Mouse (Mus musculus) forebrain, postnatal 0 days (tissue): Measurements from ENCODE around the gene Gm6358. TPM values are rescaled to one million over a fixed set of nuclear protein-coding genes. Genes with fewer than 3 reads are reported as not detected.
"Not testable (repeated sequence)": the region's sequence is repeated elsewhere in the genome, so short reads cannot be mapped to it uniquely, and the experiment has no call there.

ENCODE experiments used
- ATAC-seq: fragments of 200-750 bp; cut with Nextera tagmentation; 2 replicates; pipeline ENCODE4 v1.8.0; 2017; ENCODE audit warnings: mild to moderate bottlenecking, moderate library complexity
- DNase-seq: peaks from one replicate; pipeline ENCODE4 v3.0.0-alpha.2; 2015
- H3K27ac ChIP-seq: fragments of 300-500 bp; sonication (generic); 2 replicates; pipeline ENCODE4 v1.5.1; 2014; ENCODE audit warnings: low read depth, mild to moderate bottlenecking, antibody characterized with exemption, low read length, moderate library complexity, mixed read lengths
- H3K27me3 ChIP-seq: fragments of 300-500 bp; sonication (generic); 2 replicates; pipeline ENCODE4 v1.6.1; 2014; ENCODE audit warnings: mild to moderate bottlenecking, low read length, mixed read lengths; ENCODE audit not compliant: insufficient read depth
- H3K36me3 ChIP-seq: fragments of 300-500 bp; sonication (generic); 2 replicates; pipeline ENCODE4 v1.6.1; 2014; ENCODE audit warnings: mild to moderate bottlenecking, moderate library complexity; ENCODE audit not compliant: insufficient read depth
- H3K4me1 ChIP-seq: fragments of 300-500 bp; sonication (generic); 2 replicates; pipeline ENCODE4 v1.6.1; 2014; ENCODE audit warnings: antibody characterized with exemption; ENCODE audit not compliant: insufficient read depth
- H3K4me2 ChIP-seq: fragments of 300-500 bp; sonication (generic); 2 replicates; pipeline ENCODE4 v1.6.1; 2014; ENCODE audit warnings: low read depth, mild to moderate bottlenecking, moderate library complexity
- H3K4me3 ChIP-seq: fragments of 300-500 bp; sonication (generic); 2 replicates; pipeline ENCODE4 v1.5.1; 2014; ENCODE audit warnings: low read depth, low read length, mixed read lengths
- H3K9ac ChIP-seq: fragments of 300-500 bp; sonication (generic); 2 replicates; pipeline ENCODE4 v1.6.1; 2014; ENCODE audit warnings: mild to moderate bottlenecking
- H3K9me3 ChIP-seq: fragments of 300-500 bp; sonication (generic); 2 replicates; pipeline ENCODE4 v1.6.1; 2016; ENCODE audit warnings: low read length
- CTCF ChIP-seq: sonication (generic); IDR thresholded peaks from 2 replicates; pipeline ENCODE4 v1.5.1; 2016; ENCODE audit warnings: antibody characterized with exemption, control low read depth, low read depth
- WGBS: fragments of 180-500 bp; shearing (Covaris S2); extraction: QIAGEN DNeasy Blood & Tissue Kit; methylation state at CpG from one replicate; pipeline ENCODE4 v1.1.7; 2014; 5-methylcytosine and 5-hydroxymethylcytosine counted together
- polyA plus RNA-seq: library from polyadenylated mRNA; unstranded; fragments of >200 nt; fragmentation: Nextera tagmentation; extraction: Ambion mirVana; gene quantifications from 2 replicates; pipeline ENCODE4 v1.2.1, GENCODE M21; 2015
- total RNA-seq: library from RNA; depleted of rRNA; stranded (reverse); fragments of >200 nt; gene quantifications from 2 replicates; pipeline ENCODE4 v1.2.3, GENCODE M21; 2014; rRNA removed

Gene Gm6358
- not detected in 2 replicates for total RNA-seq
- polyA plus RNA-seq: not detected in 2 replicates

DNA sequence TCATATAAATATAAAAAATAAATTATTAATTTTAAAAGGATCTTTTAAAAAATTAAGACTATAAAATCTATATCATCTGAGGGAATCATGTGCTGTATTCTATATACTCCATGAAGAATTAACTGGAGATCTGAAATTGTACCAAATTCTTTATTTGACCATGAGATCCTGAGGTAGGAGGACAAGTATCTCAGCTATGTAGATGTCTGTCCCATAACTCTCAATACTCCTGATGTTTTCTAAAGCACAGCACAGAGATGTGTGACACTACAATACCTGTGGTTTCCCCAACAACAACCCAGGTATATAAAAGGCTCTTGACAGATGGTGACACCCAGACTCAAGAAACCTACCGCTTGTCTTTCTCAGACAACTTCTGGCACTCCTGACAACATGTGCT is at the start of gene Gm6358:
Gene Gm6358 (plus strand): TSS at position 301 of the 400 bp plus-strand sequence.
- Histone ChIP-seq H3K9me3 (no peaks in the 10 kb centered on the region), H3K9ac (no peak within 1 kb of the TSS), H3K27me3 (no peaks in the 10 kb centered on the region), H3K4me3 (no peak within 1 kb of the TSS), H3K27ac (no peak within 1 kb of the TSS), H3K36me3 (no peaks in the 10 kb centered on the region), H3K4me1 (no peaks in the 10 kb centered on the region), H3K4me2 (no peak within 1 kb of the TSS)
- no peak for DNase-seq
- WGBS: 100% methylated on average over 1 of the region's 1 CpGs
- no peak for ATAC-seq
- no peak for TF ChIP-seq CTCF

DNA sequence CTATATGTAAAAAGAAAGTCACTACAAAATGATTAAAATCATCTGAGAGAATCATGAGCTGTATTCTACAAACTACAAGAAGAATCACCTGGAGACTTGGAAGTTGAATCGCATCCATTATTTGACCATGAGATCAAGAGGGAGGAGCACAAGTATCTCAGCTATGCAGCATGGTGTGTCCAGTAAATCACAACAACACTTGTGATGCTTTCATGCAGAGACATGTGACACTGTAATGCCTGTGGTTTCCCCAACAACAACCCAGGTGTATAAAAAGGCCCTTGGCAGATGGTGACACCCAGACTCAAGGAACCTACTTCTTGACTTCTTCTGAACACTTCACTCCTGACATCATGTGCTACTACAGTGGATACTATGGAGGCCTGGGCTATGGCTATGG is 10.1 kb downstream of the Gm6358 start, which contains the start of gene Gm10061:
Gene Gm10061 (plus strand): TSS at position 301 of the 400 bp plus-strand sequence.
- WGBS: 98% methylated on average over 1 of the region's 1 CpGs
- H3K4me2 ChIP-seq: no peak within 1 kb of the TSS
- H3K27me3 ChIP-seq: no peaks in the 10 kb centered on the region
- H3K9me3 ChIP-seq: 0 out of 2 replicates have a peak, but pooled peaks cover 2% of the 10 kb centered on the region
- H3K4me3 ChIP-seq: no peak within 1 kb of the TSS
- no peak for TF ChIP-seq CTCF
- no peak within 1 kb of the TSS for H3K9ac ChIP-seq
- no peak within 1 kb of the TSS for H3K27ac ChIP-seq
- DNase-seq: no peak
- H3K36me3 ChIP-seq: no peaks in the 10 kb centered on the region
- no peaks in the 10 kb centered on the region for H3K4me1 ChIP-seq
- ATAC-seq: no peak

DNA sequence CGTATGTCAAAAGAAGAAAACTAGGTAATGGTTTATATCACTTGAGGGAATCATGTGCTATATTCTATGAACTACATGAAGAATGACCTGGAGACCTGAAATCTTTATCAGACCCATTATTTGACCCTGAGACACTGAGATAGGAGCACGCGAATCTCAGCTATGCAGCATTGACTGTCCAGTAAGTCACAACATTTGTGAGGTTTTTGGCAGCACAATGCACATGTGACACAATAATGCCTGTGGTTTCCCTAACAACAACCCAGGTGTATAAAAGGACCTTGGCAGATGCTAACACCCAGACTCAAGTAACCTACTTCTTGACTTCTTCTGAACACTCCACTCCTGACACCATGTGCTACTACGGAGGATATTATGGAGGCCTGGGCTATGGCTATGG is 17.0 kb downstream of the Gm6358 start, which contains the start of gene Gm9789:
Gene Gm9789 (plus strand): TSS at position 301 of the 400 bp plus-strand sequence.
- Histone ChIP-seq H3K9me3 (no peaks in the 10 kb centered on the region), H3K36me3 (no peaks in the 10 kb centered on the region), H3K4me2 (no peak within 1 kb of the TSS), H3K4me1 (no peaks in the 10 kb centered on the region), H3K27ac (no peak within 1 kb of the TSS), H3K4me3 (no peak within 1 kb of the TSS), H3K27me3 (no peaks in the 10 kb centered on the region), H3K9ac (no peak within 1 kb of the TSS)
- 93% methylated on average over 4 of the region's 4 CpGs for WGBS
- TF ChIP-seq CTCF: no peak
- no peak for ATAC-seq
- DNase-seq: no peak

DNA sequence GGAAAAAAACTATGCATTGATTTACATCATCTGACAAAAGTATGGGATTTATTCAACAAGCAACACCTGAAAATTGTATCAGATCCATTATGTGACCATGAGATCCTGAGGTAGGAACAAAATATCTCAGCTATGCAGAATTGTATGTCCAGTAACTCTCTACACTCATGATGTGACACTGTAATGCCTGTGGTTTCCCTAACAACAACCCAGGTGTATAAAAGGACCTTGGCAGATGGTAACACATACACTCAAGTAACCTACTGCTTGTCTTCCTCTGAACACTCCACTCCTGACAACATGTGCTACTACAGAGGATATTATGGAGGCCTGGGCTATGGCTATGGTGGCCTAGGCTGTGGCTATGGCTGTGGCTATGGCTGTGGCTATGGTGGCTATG is 28.5 kb downstream of the Gm6358 start, which contains the start of gene Gm7735:
Gene Gm7735 (plus strand): TSS at position 301 of the 400 bp plus-strand sequence.
- H3K4me2 ChIP-seq, H3K9me3 ChIP-seq, H3K27me3 ChIP-seq, H3K4me3 ChIP-seq, ATAC-seq, H3K36me3 ChIP-seq, H3K27ac ChIP-seq, H3K4me1 ChIP-seq, H3K9ac ChIP-seq, DNase-seq: not testable (repeated sequence)

DNA sequence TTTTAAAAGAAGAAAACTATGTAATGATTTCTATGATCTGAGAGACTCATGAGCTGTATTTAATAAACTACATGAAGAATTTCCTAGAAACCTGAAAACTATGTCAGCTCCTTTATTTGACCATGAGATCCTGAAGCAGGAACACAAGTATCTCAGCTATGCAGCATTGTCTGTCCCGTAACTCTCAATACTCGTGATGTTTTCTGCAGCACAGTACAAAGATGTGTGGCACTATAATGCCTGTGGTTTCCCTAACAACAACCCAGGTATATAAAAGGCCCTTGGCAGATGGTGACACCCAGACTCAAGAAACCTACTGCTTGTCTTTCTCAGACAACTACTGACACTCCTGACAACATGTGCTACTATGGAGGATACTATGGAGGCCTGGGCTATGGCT is 33.8 kb downstream of the Gm6358 start, which contains the start of gene 1110057P08Rik:
Gene 1110057P08Rik (plus strand): TSS at position 301 of the 400 bp plus-strand sequence.
- no peak for TF ChIP-seq CTCF
- 82% methylated on average over 2 of the region's 2 CpGs for WGBS
- no peak for ATAC-seq

DNA sequence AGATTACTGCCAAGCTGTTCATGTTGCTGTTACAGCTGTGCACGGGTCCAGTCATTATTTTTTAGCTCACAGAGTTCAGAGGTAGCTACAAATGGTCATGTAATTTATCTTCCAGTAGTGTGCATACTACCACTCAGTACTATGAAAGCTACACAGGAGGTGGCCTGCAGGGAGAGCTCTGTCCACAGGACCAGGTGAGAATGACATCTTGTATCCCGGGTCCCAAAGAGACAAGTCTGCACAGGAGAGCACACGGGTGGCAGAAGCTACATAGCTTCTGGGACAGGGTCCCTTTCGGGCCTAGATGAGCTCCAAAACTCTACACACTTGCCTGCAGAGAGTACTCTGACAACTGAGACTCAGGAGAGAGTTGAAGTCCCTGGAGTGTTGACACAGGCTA is 48.0 kb downstream of the Gm6358 start:
- Histone ChIP-seq H3K9me3 (no peaks in the 10 kb centered on the region), H3K4me3 (no peak overlapping the region), H3K9ac (no peak overlapping the region), H3K36me3 (no peaks in the 10 kb centered on the region), H3K4me1 (no peaks in the 10 kb centered on the region), H3K27ac (no peak overlapping the region), H3K4me2 (no peak overlapping the region), H3K27me3 (no peaks in the 10 kb centered on the region)
- TF ChIP-seq CTCF: no peak
- DNase-seq: no peak
- ATAC-seq: no peak
- 88% methylated on average over 4 of the region's 4 CpGs for WGBS

More for the DNA sequence above, 33.8 kb downstream of the Gm6358 start, which contains the start of gene 1110057P08Rik:
- H3K36me3 ChIP-seq: no peaks in the 10 kb centered on the region
- H3K4me3 ChIP-seq: no peak within 1 kb of the TSS
- no peak within 1 kb of the TSS for H3K27ac ChIP-seq
- no peaks in the 10 kb centered on the region for H3K4me1 ChIP-seq
- no peaks in the 10 kb centered on the region for H3K27me3 ChIP-seq
- H3K4me2 ChIP-seq: no peak within 1 kb of the TSS
- DNase-seq: no peak
- no peak within 1 kb of the TSS for H3K9ac ChIP-seq
- H3K9me3 ChIP-seq: no peaks in the 10 kb centered on the region

Other genes with a start within 250 kb of the Gm6358 start
- not detected in 2 replicates for gene Krtap19-5, start 244.4 kb upstream of the Gm6358 start, total RNA-seq
- not detected in 2 replicates for gene Krtap19-5, start 244.4 kb upstream of the Gm6358 start, polyA plus RNA-seq
- not detected in 2 replicates for gene Krtap19-9b, start 208.6 kb upstream of the Gm6358 start, total RNA-seq
- not detected in 2 replicates for gene Krtap19-9b, start 208.6 kb upstream of the Gm6358 start, polyA plus RNA-seq
- not detected in 2 replicates for gene Krtap16-3, start 178.0 kb upstream of the Gm6358 start, total RNA-seq
- not detected in 2 replicates for gene Krtap16-3, start 178.0 kb upstream of the Gm6358 start, polyA plus RNA-seq
- not detected in 2 replicates for gene Krtap22-2, start 130.1 kb upstream of the Gm6358 start, total RNA-seq
- not detected in 2 replicates for gene Krtap22-2, start 130.1 kb upstream of the Gm6358 start, polyA plus RNA-seq
- not detected in 2 replicates for gene Gm10229, start 125.6 kb upstream of the Gm6358 start, total RNA-seq
- gene Gm10229, start 125.6 kb upstream of the Gm6358 start, polyA plus RNA-seq: not detected in 2 replicates
- gene Krtap6-1, start 109.2 kb upstream of the Gm6358 start, total RNA-seq: not detected in 2 replicates
- not detected in 2 replicates for gene Krtap6-1, start 109.2 kb upstream of the Gm6358 start, polyA plus RNA-seq
- gene Gm10228, start 99.4 kb upstream of the Gm6358 start, total RNA-seq: not detected in 2 replicates
- not detected in 2 replicates for gene Gm10228, start 99.4 kb upstream of the Gm6358 start, polyA plus RNA-seq
- gene Krtap6-5, start 93.0 kb upstream of the Gm6358 start, total RNA-seq: not detected in 2 replicates
- gene Krtap6-5, start 93.0 kb upstream of the Gm6358 start, polyA plus RNA-seq: not detected in 2 replicates
- gene 1110025L11Rik, start 76.8 kb upstream of the Gm6358 start, total RNA-seq: not detected in 2 replicates
- gene 1110025L11Rik, start 76.8 kb upstream of the Gm6358 start, polyA plus RNA-seq: not detected in 2 replicates
- gene Krtap6-3, start 56.8 kb upstream of the Gm6358 start, total RNA-seq: not detected in 2 replicates
- gene Krtap6-3, start 56.8 kb upstream of the Gm6358 start, polyA plus RNA-seq: not detected in 2 replicates
- gene Gm10061, start 10.2 kb downstream of the Gm6358 start, total RNA-seq: not detected in 2 replicates
- gene Gm10061, start 10.2 kb downstream of the Gm6358 start, polyA plus RNA-seq: not detected in 2 replicates
- not detected in 2 replicates for gene Gm9789, start 17.1 kb downstream of the Gm6358 start, total RNA-seq
- gene Gm9789, start 17.1 kb downstream of the Gm6358 start, polyA plus RNA-seq: not detected in 2 replicates
- not detected in 2 replicates for gene Gm7735, start 28.6 kb downstream of the Gm6358 start, total RNA-seq
- gene Gm7735, start 28.6 kb downstream of the Gm6358 start, polyA plus RNA-seq: not detected in 2 replicates
- gene 1110057P08Rik, start 33.9 kb downstream of the Gm6358 start, total RNA-seq: not detected in 2 replicates
- not detected in 2 replicates for gene 1110057P08Rik, start 33.9 kb downstream of the Gm6358 start, polyA plus RNA-seq
- not detected in 2 replicates for gene Krtap20-2, start 65.0 kb downstream of the Gm6358 start, total RNA-seq
- not detected in 2 replicates for gene Krtap20-2, start 65.0 kb downstream of the Gm6358 start, polyA plus RNA-seq